Mouse (Mus musculus): ENCODE data around the gene Ncoa3.
A peak's percentile ranks its signal among the peaks of the same experiment; 100 is the strongest.

Gene Ncoa3

GRCm38 (mm10) chr2:166106631-166107030 lies 114.2 kb downstream of the Ncoa3 start:
- no peak for DNase-seq

- no peak for DNase-seq
These were observed 115.5 kb downstream of the Ncoa3 start for GRCm38 (mm10) chr2:166107911-166108310.

DNA sequence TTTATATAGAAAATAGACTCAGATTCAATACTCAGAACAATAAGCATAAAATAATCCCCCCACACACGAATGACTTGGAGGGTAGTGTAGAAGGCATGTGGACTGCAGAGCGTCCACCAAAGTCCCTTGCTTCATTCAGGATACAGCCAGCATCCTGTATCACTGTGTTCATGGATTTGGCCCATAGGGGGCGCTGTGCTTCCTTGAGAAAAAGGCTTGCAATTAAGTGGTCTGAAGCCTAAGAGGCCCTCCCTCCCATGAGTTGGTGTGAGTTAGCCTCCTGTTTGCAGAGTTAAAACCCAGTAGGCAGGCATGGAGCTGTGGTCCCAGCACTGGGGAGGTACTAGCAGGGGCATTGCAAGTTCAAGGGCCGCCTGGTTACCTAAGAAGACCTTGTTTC lies 115.9 kb downstream of the Ncoa3 start:
- peak; percentile 81 to 86 for DNase-seq

DNA sequence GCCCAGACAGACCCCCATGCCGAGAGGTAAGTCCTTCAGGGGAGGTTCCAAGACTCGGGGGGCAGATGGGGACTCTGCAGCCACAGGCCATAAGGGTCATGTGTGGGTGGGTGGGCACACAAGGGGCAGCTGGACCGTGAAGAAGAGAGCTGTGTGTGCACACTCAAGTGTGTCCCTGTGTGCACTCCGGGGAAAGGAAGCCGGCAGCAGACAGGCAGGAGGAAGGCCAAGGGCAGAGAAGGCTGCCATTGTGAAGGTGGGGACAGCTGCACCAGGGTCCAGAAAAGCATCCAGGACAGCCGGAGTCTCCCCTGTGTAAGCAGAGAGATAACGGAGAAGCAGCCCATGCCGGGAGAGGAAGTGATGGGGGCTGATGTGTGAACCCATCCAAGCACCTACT lies 118.3 kb downstream of the Ncoa3 start:
- no peak for DNase-seq

DNA sequence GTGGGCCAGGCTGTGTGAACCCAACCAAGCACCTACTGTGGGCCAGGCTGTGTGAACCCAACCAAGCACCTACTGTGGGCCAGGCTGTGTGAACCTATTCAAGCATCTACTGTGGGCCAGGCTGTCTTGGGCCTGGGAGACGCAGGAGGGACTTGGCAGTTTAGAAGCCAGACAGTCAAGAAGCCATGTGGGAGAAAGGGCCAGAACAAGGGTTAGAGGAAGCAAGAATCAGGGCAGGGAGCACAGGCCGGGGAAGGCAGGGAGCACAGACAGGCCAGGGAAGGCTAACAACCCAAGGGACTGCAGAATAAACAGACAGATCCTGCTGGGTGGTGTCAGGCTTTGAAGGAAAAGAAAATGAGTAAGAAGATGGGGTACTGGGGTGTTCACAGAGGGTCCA lies 118.8 kb downstream of the Ncoa3 start:
- no peak for DNase-seq

- peak; percentile 20 to 28 for DNase-seq
These were observed 119.4 kb downstream of the Ncoa3 start for GRCm38 (mm10) chr2:166111831-166112250.

GRCm38 (mm10) chr2:166112986-166113385 lies 120.5 kb downstream of the Ncoa3 start:
- DNase-seq, result no peak

- DNase-seq, result peak; percentile 94
These were observed 123.3 kb downstream of the Ncoa3 start for GRCm38 (mm10) chr2:166115571-166116277.

GRCm38 (mm10) chr2:166116278-166116608 lies 123.8 kb downstream of the Ncoa3 start:
- DNase-seq, result no peak

- no peak for DNase-seq
These were observed 124.3 kb downstream of the Ncoa3 start for GRCm38 (mm10) chr2:166116704-166117103.

DNA sequence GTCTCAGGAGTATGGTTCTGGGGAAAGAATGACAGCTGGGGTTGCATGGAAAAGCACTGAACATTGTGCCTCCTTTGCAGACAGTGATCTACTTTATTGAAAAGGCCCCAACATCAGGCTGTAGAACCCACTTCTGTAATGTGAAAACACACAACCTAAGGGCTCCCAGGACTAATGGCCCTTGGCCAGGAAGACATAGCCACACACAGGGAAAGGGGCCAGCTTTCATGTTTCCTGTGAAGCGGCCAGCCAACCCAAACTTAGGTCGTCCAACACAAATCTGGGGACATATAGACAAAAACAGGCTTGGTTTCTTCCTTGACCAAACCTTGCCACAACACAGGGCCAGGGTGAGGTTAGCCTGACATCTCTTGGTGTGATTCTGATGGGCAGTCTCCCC lies 127.6 kb downstream of the Ncoa3 start:
- DNase-seq, result no peak

DNA sequence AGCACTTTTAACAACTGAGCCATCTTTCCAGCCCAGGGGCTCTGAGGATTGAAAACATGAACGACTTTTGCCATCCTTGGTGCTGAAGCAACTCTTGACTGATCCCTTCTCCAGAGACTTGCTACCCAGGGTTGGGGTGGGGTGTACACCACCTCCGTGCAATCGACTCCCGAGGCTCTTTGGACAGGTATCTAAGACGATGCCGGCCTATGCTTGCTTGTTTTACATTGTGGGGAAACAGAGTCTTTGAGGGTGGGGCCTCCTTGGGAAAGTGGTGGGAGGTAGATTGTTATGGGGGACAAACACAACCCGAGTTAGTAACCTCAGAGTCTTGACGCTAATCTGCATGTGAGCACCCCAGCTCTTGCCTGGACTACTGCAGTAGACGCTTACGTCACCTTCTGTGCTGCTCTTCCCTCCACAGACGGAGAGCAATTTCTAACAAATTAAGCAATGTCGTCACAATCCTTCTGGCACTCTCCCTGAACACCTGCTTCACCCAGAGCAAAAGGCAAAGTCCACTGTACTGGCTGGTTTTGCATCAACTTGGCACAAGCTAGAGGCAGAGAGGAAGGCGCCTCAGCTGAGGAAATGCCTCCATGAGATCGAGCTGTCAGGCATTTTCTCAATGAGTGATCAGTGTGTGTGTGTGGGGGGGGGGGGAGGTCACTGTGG lies 129.4 kb downstream of the Ncoa3 start:
- DNase-seq, result no peak

- DNase-seq, result peak; percentile 26 to 53
These were observed 130.3 kb downstream of the Ncoa3 start for GRCm38 (mm10) chr2:166122781-166123180.
